Mouse (Mus musculus) heart, embryonic 11.5 days (tissue): ENCODE measurements around the gene Rpl39. TPM values are rescaled to one million over a fixed set of nuclear protein-coding genes. Genes with fewer than 3 reads are reported as not detected.

Experiments
- ATAC-seq: fragments of 200-750 bp; cut with Nextera tagmentation; replicated peaks from 2 replicates; pipeline ENCODE4 v1.8.0; 2017; ENCODE audit warnings: moderate library complexity; ENCODE audit not compliant: insufficient number of reproducible peaks, low FRiP score, low TSS enrichment
- H3K27ac ChIP-seq: fragments of 300-500 bp; sonication (generic); 2 replicates; pipeline ENCODE4 v1.5.1; 2014; ENCODE audit warnings: mild to moderate bottlenecking, low read depth, low read length
- H3K27me3 ChIP-seq: fragments of 300-500 bp; sonication (generic); 2 replicates; pipeline ENCODE4 v1.6.1; 2014; ENCODE audit warnings: mild to moderate bottlenecking, low read length, mixed read lengths; ENCODE audit not compliant: control insufficient read depth, insufficient read depth
- H3K36me3 ChIP-seq: fragments of 300-500 bp; sonication (generic); 2 replicates; pipeline ENCODE4 v1.6.1; 2014; ENCODE audit warnings: mild to moderate bottlenecking, low read length, moderate library complexity, mixed read lengths; ENCODE audit not compliant: control insufficient read depth, insufficient read depth
- H3K4me1 ChIP-seq: fragments of 300-500 bp; sonication (generic); 2 replicates; pipeline ENCODE4 v1.6.1; 2014; ENCODE audit warnings: low read length; ENCODE audit not compliant: control insufficient read depth, insufficient read depth
- H3K4me2 ChIP-seq: fragments of 300-500 bp; sonication (generic); 2 replicates; pipeline ENCODE4 v1.6.1; 2014; ENCODE audit warnings: mild to moderate bottlenecking, moderate library complexity
- H3K4me3 ChIP-seq: fragments of 300-500 bp; sonication (generic); 2 replicates; pipeline ENCODE4 v1.5.1; 2014; ENCODE audit warnings: low read depth, low read length
- H3K9ac ChIP-seq: fragments of 300-500 bp; sonication (generic); 2 replicates; pipeline ENCODE4 v1.6.1; 2014; ENCODE audit warnings: mild to moderate bottlenecking, low read depth, low read length, moderate library complexity
- H3K9me3 ChIP-seq: fragments of 300-500 bp; sonication (generic); replicated peaks from 2 replicates; pipeline ENCODE4 v1.6.1; 2016; ENCODE audit warnings: low read length; ENCODE audit not compliant: control insufficient read depth
- WGBS: fragments of 180-500 bp; shearing (Covaris S2); extraction: QIAGEN DNeasy Blood & Tissue Kit; methylation state at CpG from one replicate; pipeline ENCODE4 v1.1.7; 2014; ENCODE audit not compliant: insufficient replicate concordance; 5-methylcytosine and 5-hydroxymethylcytosine counted together
- polyA plus RNA-seq: library from polyadenylated mRNA; unstranded; fragments of >200 nt; fragmentation: Nextera tagmentation; extraction: Ambion mirVana; gene quantifications from 2 replicates; pipeline ENCODE4 v1.2.1, GENCODE M21; 2014

Rpl39 gene
- 410 and 450 TPM in 2 replicates for polyA plus RNA-seq

GRCm38 (mm10) chrX:37084927-37085660 is at the start of gene Rpl39:
TSS of gene Rpl39 (minus strand) at chrX:37085402.
- ATAC-seq = peak; percentile 90
- Histone ChIP-seq H3K36me3 (no peaks in the 10 kb centered on the region), H3K4me1 (no peaks in the 10 kb centered on the region; the same call in 1 of the 2 replicates), H3K4me3 (peak within 1 kb of the TSS; percentile 62), H3K27me3 (no peaks in the 10 kb centered on the region), H3K27ac (peak within 1 kb of the TSS; percentile 84), H3K9me3 (no peaks in the 10 kb centered on the region), H3K4me2 (peak within 1 kb of the TSS; percentile 73), H3K9ac (peak within 1 kb of the TSS; percentile 74)
- WGBS = 13% methylated on average over 38 of the region's 38 CpGs

GRCm38 (mm10) chrX:37126671-37127358 is 41.6 kb upstream of the Rpl39 start, which contains the start of gene Nkap:
TSS of gene Nkap (plus strand) at chrX:37126795.
- Histone ChIP-seq H3K27me3 (no peaks in the 10 kb centered on the region), H3K4me3 (peak within 1 kb of the TSS; percentile 61), H3K36me3 (no peaks in the 10 kb centered on the region), H3K4me2 (peak within 1 kb of the TSS; percentile 66), H3K9me3 (no peaks in the 10 kb centered on the region), H3K27ac (peak within 1 kb of the TSS; percentile 65), H3K9ac (peak within 1 kb of the TSS; percentile 85), H3K4me1 (no peaks in the 10 kb centered on the region; the same call in 1 of the 2 replicates)
- peak; percentile 63; the same call in 1 of the 2 replicates for ATAC-seq
- 12% methylated on average over 58 of the region's 58 CpGs for WGBS

- Histone ChIP-seq H3K4me3 (no peak overlapping the region), H3K9me3 (no peaks in the 10 kb centered on the region)
Measured at GRCm38 (mm10) chrX:37125511-37125910, 40.3 kb upstream of the Rpl39 start.

DNA sequence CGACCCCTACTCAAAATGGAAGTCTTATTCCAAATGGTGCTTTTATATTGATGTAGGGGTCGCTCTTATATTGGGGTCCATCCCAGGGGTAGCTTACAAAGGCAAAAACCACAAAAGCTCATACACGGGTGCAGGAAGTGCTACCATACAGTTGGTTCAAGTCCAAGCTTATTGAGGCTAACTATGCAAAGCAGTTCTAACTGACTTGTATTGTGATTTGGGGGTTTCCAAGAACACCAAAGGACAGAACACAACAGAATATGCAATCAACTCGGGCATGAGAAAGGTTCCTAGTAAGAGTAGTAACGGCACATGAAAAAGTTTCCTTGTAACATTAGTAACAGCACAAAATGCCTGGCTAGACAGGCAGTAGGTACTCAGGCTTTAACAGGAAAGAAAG is 35.0 kb upstream of the Rpl39 start:
- H3K4me1 ChIP-seq = no peaks in the 10 kb centered on the region

More at GRCm38 (mm10) chrX:37125511-37125910, 40.3 kb upstream of the Rpl39 start:
- no peaks in the 10 kb centered on the region for H3K27me3 ChIP-seq
- WGBS = 83% methylated on average over 7 of the region's 7 CpGs
- no peak overlapping the region for H3K27ac ChIP-seq
- H3K9ac ChIP-seq = no peak overlapping the region
- H3K4me2 ChIP-seq = no peak overlapping the region
- H3K36me3 ChIP-seq = no peaks in the 10 kb centered on the region
- no peaks in the 10 kb centered on the region; the same call in 1 of the 2 replicates for H3K4me1 ChIP-seq
- no peak for ATAC-seq

GRCm38 (mm10) chrX:37119585-37119984 is 34.4 kb upstream of the Rpl39 start:
- Histone ChIP-seq H3K4me1 (no peaks in the 10 kb centered on the region), H3K4me3 (no peak overlapping the region), H3K4me2 (no peak overlapping the region), H3K9ac (no peak overlapping the region), H3K27me3 (peaks cover 4% of the 10 kb centered on the region; the same call in 1 of the 2 replicates), H3K36me3 (no peaks in the 10 kb centered on the region), H3K9me3 (no peaks in the 10 kb centered on the region), H3K27ac (no peak overlapping the region)
- ATAC-seq = no peak
- WGBS = 54% methylated on average over 3 of the region's 3 CpGs

More for the DNA sequence above, 35.0 kb upstream of the Rpl39 start:
- H3K4me2 ChIP-seq = no peak overlapping the region
- H3K36me3 ChIP-seq = no peaks in the 10 kb centered on the region
- H3K27me3 ChIP-seq = peaks cover 4% of the 10 kb centered on the region; the same call in 1 of the 2 replicates
- H3K9me3 ChIP-seq = no peaks in the 10 kb centered on the region
- 57% methylated on average over 5 of the region's 5 CpGs for WGBS
- H3K4me3 ChIP-seq = no peak overlapping the region
- no peak overlapping the region for H3K9ac ChIP-seq
- no peak for ATAC-seq
- no peak overlapping the region for H3K27ac ChIP-seq

GRCm38 (mm10) chrX:37117085-37117484 is 31.9 kb upstream of the Rpl39 start:
- Histone ChIP-seq H3K36me3 (no peaks in the 10 kb centered on the region), H3K4me3 (no peak overlapping the region), H3K4me2 (no peak overlapping the region), H3K27me3 (peaks cover 4% of the 10 kb centered on the region; the same call in 1 of the 2 replicates), H3K4me1 (no peaks in the 10 kb centered on the region), H3K9me3 (no peaks in the 10 kb centered on the region), H3K27ac (no peak overlapping the region), H3K9ac (no peak overlapping the region)
- ATAC-seq = no peak
- WGBS = no CpG with 5 or more reads among the region's 5 CpGs

GRCm38 (mm10) chrX:37110881-37111193 is 25.6 kb upstream of the Rpl39 start:
- no peaks in the 10 kb centered on the region for H3K27me3 ChIP-seq
- H3K9me3 ChIP-seq = no peaks in the 10 kb centered on the region
- H3K4me1 ChIP-seq = no peaks in the 10 kb centered on the region
- 67% methylated on average over 4 of the region's 4 CpGs for WGBS
- no peak for ATAC-seq
- H3K27ac ChIP-seq = no peak overlapping the region
- H3K4me2 ChIP-seq = 0 out of 2 replicates have a peak overlapping the region, but pooled peaks have one; percentile 19
- H3K9ac ChIP-seq = no peak overlapping the region
- no peak overlapping the region for H3K4me3 ChIP-seq
- H3K36me3 ChIP-seq = no peaks in the 10 kb centered on the region

DNA sequence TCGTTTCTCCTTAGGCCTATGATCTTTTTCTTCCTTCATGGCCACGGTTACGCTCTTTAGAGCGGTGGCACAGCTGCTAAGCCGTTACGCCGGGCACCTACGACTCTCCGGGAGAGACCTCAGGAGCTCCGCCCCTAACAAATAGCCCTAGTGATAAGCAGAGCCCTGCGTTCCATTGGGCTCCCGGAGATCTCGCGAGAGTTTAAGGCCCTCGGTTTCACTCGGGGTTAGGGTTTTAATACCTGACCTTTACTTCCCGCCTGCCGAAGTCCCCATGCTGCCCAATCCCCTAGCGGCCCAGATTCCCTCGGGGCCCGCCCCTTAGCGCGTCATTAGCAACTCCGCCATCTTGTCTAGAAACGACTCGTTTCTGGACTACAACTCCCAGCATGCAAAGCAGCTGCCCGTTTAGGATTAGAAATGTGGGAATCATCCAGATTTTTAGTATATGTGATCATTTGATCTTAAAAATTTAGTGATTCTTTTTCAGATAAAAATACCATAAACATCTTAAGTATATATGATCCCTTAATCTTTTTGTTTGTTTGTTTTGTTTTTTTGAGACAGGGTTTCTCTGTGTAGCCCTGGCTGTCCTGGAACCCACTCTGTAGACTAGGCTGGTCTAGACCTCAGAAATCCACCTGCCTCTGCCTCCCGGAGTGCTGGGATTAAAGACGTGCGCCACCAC is 25.1 kb upstream of the Rpl39 start, which contains the start of gene Upf3b:
Upf3b (minus strand) TSS at position 130 of the 688 bp plus-strand sequence.
- no peaks in the 10 kb centered on the region for H3K4me1 ChIP-seq
- H3K27ac ChIP-seq = peak within 1 kb of the TSS; percentile 74
- H3K4me2 ChIP-seq = peak within 1 kb of the TSS; percentile 59
- H3K4me3 ChIP-seq = peak within 1 kb of the TSS; percentile 57
- peak; percentile 98 for ATAC-seq
- no peaks in the 10 kb centered on the region for H3K27me3 ChIP-seq
- H3K9ac ChIP-seq = peak within 1 kb of the TSS; percentile 44
- H3K36me3 ChIP-seq = no peaks in the 10 kb centered on the region
- 14% methylated on average over 30 of the region's 30 CpGs for WGBS
- H3K9me3 ChIP-seq = no peaks in the 10 kb centered on the region
